ENCODE assay signal across 20 mouse cellular contexts in the genomic region with DNA sequence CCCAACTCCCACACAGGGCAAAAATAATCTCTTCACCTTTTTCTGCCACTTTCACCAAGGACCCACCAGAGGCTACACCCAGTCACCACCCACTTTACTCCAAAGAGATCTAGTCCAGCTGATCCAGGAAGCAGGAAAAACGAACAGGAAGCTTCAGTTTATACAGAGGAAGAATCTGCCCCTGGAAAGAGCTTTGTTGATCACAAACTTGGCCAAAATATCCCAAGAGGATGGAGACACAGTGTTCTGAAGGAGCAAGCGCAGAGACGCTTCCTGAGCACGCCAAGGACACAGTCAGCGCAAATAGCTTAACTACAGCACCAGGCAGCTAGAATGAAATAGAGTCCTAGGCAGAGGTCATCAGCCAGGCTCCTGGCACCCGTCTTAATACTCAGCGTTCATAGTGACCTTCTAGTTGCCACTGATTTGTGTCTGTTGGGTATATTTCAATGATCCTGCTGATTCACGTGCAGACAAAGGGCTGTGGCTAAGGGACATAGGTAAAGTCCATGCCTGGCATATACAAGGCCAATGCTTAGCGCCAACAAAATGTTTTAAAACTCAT.
DNase-seq lines count a peak whose midpoint lies in the region; ATAC-seq lines count a peak whose summit lies in the region.
"Had no signal": no experiment of that assay in that cellular context is flagged by ENCODE, and none has a peak within 500 bp of the region (broad histone marks: within the 10 kb centered on the region; RNA-seq: fewer than 3 reads in every experiment).

No protein-coding gene starts in this region.

- no peak overlapping the region for H3K27ac ChIP-seq in liver, embryonic 12.5 days
- no peak overlapping the region for H3K27ac ChIP-seq in forebrain, embryonic 16.5 days (ENCODE audit: low read length)
- H3K27ac ChIP-seq: embryonic facial prominence, embryonic 10.5 days; forebrain, embryonic 15.5 days; liver, embryonic 13.5 days; midbrain, embryonic 15.5 days had no signal

- ATAC-seq in liver, embryonic 12.5 days: no peak
- ATAC-seq in forebrain, embryonic 16.5 days: no peak
- ATAC-seq in cerebellum, adult (ENCODE audit: insufficient number of reproducible peaks, low FRiP score, low TSS enrichment): no peak
- ATAC-seq: forebrain, embryonic 15.5 days; hindbrain, embryonic 16.5 days; intestine, postnatal 0 days; midbrain, embryonic 15.5 days had no signal

- H3K4me2 ChIP-seq in liver, embryonic 12.5 days: no peak overlapping the region
- H3K4me2 ChIP-seq in forebrain, embryonic 16.5 days (ENCODE audit: low read length): no peak overlapping the region
- H3K4me2 ChIP-seq: forebrain, embryonic 15.5 days; liver, embryonic 13.5 days; midbrain, embryonic 15.5 days had no signal

- DNase-seq in gastrocnemius, postnatal 25 days: peak; percentile 5
- DNase-seq in gastrocnemius, adult 8-10 months (ENCODE audit: low spot score in 2 of 2): no peak
- DNase-seq in adrenal gland, adult 8-10 months: peak; percentile 77
- DNase-seq in heart, postnatal 25 days (ENCODE audit: low spot score): peak; percentile 8
- DNase-seq in lung, postnatal 14 days: peak; percentile 36
- DNase-seq: cerebellum, postnatal 36 days; gastrocnemius, postnatal 10 days; liver, embryonic 13.5 days; right cerebral cortex, adult 18-20 months; thymus, adult 2 months had no signal

- no peak overlapping the region for H3K4me3 ChIP-seq in liver, embryonic 12.5 days
- no peak overlapping the region for H3K4me3 ChIP-seq in forebrain, embryonic 16.5 days (replicated peaks; ENCODE audit: low read length)
- H3K4me3 ChIP-seq: embryonic facial prominence, embryonic 10.5 days; erythroblast, embryonic 14.5 days; forebrain, embryonic 15.5 days; liver, embryonic 13.5 days; midbrain, embryonic 15.5 days had no signal

- intact Hi-C loops in heart, postnatal 25 days (cut with DNase I): no loop called here

- 63% methylated on average over 9 of the region's 9 CpGs for WGBS in liver, embryonic 12.5 days (ENCODE audit: insufficient replicate concordance)
- WGBS in forebrain, embryonic 16.5 days: 87% methylated on average over 9 of the region's 9 CpGs

- H3K27me3 ChIP-seq in liver, embryonic 12.5 days (replicated peaks): no peaks in the 10 kb centered on the region
- no peaks in the 10 kb centered on the region for H3K27me3 ChIP-seq in forebrain, embryonic 16.5 days (replicated peaks; ENCODE audit: control insufficient read depth, insufficient read depth, low read length)
- H3K27me3 ChIP-seq: CH12.LX; forebrain, embryonic 15.5 days; liver, embryonic 13.5 days; midbrain, embryonic 15.5 days had no signal

- H3K36me3 ChIP-seq in liver, embryonic 12.5 days: no peaks in the 10 kb centered on the region
- no peaks in the 10 kb centered on the region for H3K36me3 ChIP-seq in forebrain, embryonic 16.5 days (ENCODE audit: control insufficient read depth, insufficient read depth)
- H3K36me3 ChIP-seq: liver, embryonic 13.5 days; midbrain, embryonic 15.5 days had no signal

- no peak overlapping the region for H3K9ac ChIP-seq in liver, embryonic 12.5 days
- H3K9ac ChIP-seq in forebrain, embryonic 16.5 days (replicated peaks; ENCODE audit: low read depth, low read length): no peak overlapping the region
- H3K9ac ChIP-seq: forebrain, embryonic 15.5 days; liver, embryonic 13.5 days; midbrain, embryonic 15.5 days had no signal

- H3K9me3 ChIP-seq in liver, embryonic 12.5 days (replicated peaks): 0 out of 2 replicates have a peak, but pooled peaks cover 3% of the 10 kb centered on the region
- no peaks in the 10 kb centered on the region for H3K9me3 ChIP-seq in forebrain, embryonic 16.5 days (ENCODE audit: control insufficient read depth, low read length)
- H3K9me3 ChIP-seq: embryonic facial prominence, embryonic 10.5 days; forebrain, embryonic 15.5 days; midbrain, embryonic 15.5 days had no signal

- H3K4me1 ChIP-seq in liver, embryonic 12.5 days: no peaks in the 10 kb centered on the region
- no peaks in the 10 kb centered on the region for H3K4me1 ChIP-seq in forebrain, embryonic 16.5 days (replicated peaks; ENCODE audit: control insufficient read depth, insufficient read depth, low read length)
- H3K4me1 ChIP-seq: embryonic facial prominence, embryonic 10.5 days; forebrain, embryonic 15.5 days; liver, embryonic 13.5 days; midbrain, embryonic 15.5 days had no signal

Comparison
In these comparisons a context has a peak if more than half of its experiments do, and no peak if none do; other contexts are left out.
1. DNase-seq: peak in gastrocnemius, postnatal 25 days (single experiment), adrenal gland, adult 8-10 months (single experiment), heart, postnatal 25 days (single experiment) and lung, postnatal 14 days (single experiment); none in gastrocnemius, adult 8-10 months (0 of 2).